Mouse (Mus musculus): ENCODE data around the gene Abcb11. TPM values are rescaled to one million over a fixed set of nuclear protein-coding genes. Genes with fewer than 3 reads are reported as not detected.
A peak's percentile ranks its signal among the peaks of the same experiment; 100 is the strongest.

Abcb11 gene
- polyA plus RNA-seq, 1 experiment from 2014 or later = not detected

DNA sequence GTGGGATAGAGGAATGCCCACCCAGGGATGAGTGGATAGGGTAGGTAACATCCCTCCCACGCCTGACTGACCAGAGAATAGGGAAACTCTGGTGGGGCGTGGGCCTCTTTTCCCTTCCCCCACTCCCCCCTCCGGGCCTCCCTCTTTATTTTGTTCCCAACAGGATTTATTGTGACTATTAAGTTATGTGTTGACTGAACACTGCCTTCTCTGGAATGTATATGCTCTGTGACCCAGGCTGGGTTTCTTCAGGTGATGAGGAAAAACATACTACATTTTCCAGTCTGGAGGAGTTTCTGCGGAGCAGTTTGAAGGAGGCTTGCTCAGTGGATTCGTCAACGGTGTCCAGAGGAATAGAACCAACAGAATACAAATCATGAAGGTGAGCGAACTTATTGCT lies 131.6 kb downstream of the Abcb11 start, which contains the start of gene G6pc2:
G6pc2 (plus strand) TSS at position 301 of the 400 bp plus-strand sequence.
- Histone ChIP-seq H3K9me3 (no peaks in the 10 kb centered on the region), H3K9ac (no peak within 1 kb of the TSS), H3K4me3 (no peak within 1 kb of the TSS), H3K36me3 (no peaks in the 10 kb centered on the region), H3K27me3 (no peaks in the 10 kb centered on the region), H3K4me2 (no peak within 1 kb of the TSS), H3K27ac (no peak within 1 kb of the TSS), H3K4me1 (replicated peaks) (peaks cover 8% of the 10 kb centered on the region; the same call in 1 of the 2 replicates)
- WGBS = 87% methylated on average over 7 of the region's 7 CpGs
- no peak for ATAC-seq (ENCODE audit: low FRiP score)

DNA sequence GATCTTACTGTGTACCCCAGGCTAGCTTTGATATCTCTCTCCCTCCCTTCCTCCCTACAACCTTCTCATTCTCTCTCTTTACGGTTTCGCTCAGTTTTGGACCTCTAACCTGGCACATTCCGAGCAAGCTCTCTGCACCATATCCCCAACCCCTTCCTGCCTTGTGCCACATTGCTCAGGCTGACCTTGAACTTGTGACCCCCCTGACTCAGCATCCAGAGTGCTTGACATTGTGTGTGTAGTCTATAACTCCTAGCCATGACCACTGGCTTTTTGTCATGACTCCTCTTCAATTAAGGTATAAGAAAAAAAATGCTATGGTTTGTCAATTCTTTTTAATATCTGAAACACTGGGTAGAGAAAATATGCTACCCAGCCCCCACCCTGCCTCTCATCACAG lies 132.7 kb downstream of the Abcb11 start:
- H3K27ac ChIP-seq = no peak overlapping the region
- no peak overlapping the region for H3K4me3 ChIP-seq
- peaks cover 10% of the 10 kb centered on the region for H3K4me1 ChIP-seq (replicated peaks)
- no peak overlapping the region for H3K9ac ChIP-seq
- H3K36me3 ChIP-seq = no peaks in the 10 kb centered on the region
- ATAC-seq (ENCODE audit: low FRiP score) = no peak
- H3K27me3 ChIP-seq = no peaks in the 10 kb centered on the region
- no peaks in the 10 kb centered on the region for H3K9me3 ChIP-seq
- no peak overlapping the region for H3K4me2 ChIP-seq
- WGBS = 89% methylated on average over 3 of the region's 3 CpGs

DNA sequence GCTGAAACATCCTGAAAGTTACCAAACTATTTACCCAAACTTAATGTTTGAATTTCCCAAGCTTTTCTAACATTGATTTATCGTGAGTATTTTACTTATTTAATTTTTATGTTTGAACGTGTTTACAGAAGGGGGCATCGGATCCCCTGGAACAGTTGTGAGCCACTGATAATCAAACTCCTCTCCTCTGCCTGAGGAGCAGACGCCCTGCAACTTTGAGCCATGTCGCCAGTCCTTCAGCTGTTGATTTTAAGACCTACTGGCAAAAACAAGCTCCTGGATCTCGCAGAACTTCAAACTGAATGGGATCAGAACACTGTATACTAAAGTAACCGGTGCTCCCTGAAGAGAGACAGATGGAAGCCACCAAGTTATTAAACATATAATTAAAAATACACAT lies 135.9 kb downstream of the Abcb11 start:
- no peak overlapping the region for H3K9ac ChIP-seq
- H3K27ac ChIP-seq = no peak overlapping the region
- peak; percentile 41; the same call in 1 of the 2 replicates for ATAC-seq (ENCODE audit: low FRiP score)
- no peak overlapping the region; the same call in 1 of the 2 replicates for H3K4me3 ChIP-seq
- peak overlapping the region; percentile 22; the same call in 1 of the 2 replicates for H3K4me2 ChIP-seq
- H3K36me3 ChIP-seq = peaks cover under 1% of the 10 kb centered on the region; the same call in 1 of the 2 replicates
- no peaks in the 10 kb centered on the region for H3K9me3 ChIP-seq
- no peaks in the 10 kb centered on the region for H3K27me3 ChIP-seq
- 28% methylated on average over 7 of the region's 7 CpGs for WGBS
- H3K4me1 ChIP-seq (replicated peaks) = peaks cover 10% of the 10 kb centered on the region

DNA sequence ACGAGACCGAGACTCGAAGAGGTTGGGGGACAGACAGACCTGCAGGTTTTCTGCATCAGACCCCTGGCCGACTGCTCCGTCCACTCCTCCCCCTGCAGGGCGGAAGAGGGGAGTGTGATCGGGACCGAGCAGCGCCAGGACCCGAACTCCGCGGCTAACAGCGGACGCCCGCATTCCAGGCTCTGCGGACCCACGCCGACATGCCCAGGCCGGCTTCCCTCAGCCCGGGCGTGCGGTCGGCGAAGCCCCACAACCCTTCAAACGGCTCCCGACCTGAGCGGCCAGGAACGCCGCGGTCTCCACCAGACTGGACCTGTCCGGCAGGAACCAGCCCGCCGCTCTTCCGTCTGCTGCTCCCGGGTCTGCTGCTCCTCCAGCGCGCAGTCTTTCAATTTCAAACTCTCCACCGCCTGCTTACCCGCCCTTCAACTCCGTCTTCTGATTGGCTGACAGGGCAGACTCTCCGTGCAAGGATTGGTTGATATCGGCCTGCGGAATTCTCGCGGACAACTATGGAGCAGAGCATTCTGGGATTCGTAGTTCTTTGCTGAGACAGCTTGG lies 136.5 kb downstream of the Abcb11 start, which contains the start of gene Spc25:
Spc25 (minus strand) TSS at position 404 of the 561 bp plus-strand sequence.
- Histone ChIP-seq H3K9me3 (no peaks in the 10 kb centered on the region), H3K4me2 (peak within 1 kb of the TSS; percentile 95), H3K9ac (peak within 1 kb of the TSS; percentile 79), H3K4me1 (replicated peaks) (peaks cover 10% of the 10 kb centered on the region), H3K27ac (no peak within 1 kb of the TSS), H3K27me3 (no peaks in the 10 kb centered on the region), H3K4me3 (peak within 1 kb of the TSS; percentile 80), H3K36me3 (peaks cover 5% of the 10 kb centered on the region)
- WGBS = 0% methylated on average over 39 of the region's 46 CpGs
- ATAC-seq (ENCODE audit: low FRiP score) = peak; percentile 99

DNA sequence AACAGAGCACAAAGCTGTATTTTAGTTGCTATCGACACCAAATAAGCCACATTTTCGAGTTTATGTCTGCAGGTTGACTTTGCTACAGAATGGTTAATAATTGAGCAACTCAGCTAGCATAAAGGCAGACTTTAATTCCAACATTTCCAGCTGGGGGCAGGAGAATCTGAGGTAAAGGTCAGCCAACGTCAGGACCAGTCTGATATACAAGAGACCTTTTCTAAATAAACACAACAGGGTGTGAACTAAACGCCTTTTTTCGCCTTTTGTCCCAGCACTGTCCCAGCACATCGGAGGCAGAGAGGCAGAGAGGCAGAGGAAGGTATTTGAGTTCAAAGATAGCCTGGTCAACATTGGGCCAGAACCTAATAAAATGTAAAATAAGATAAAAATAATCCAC lies 137.2 kb downstream of the Abcb11 start:
- Histone ChIP-seq H3K36me3 (peaks cover 5% of the 10 kb centered on the region), H3K9ac (peak overlapping the region; percentile 79), H3K27me3 (no peaks in the 10 kb centered on the region), H3K4me3 (peak overlapping the region; percentile 80), H3K4me2 (peak overlapping the region; percentile 95), H3K4me1 (replicated peaks) (peaks cover 10% of the 10 kb centered on the region), H3K27ac (no peak overlapping the region), H3K9me3 (no peaks in the 10 kb centered on the region)
- WGBS = 18% methylated on average over 6 of the region's 6 CpGs
- no peak for ATAC-seq (ENCODE audit: low FRiP score)

DNA sequence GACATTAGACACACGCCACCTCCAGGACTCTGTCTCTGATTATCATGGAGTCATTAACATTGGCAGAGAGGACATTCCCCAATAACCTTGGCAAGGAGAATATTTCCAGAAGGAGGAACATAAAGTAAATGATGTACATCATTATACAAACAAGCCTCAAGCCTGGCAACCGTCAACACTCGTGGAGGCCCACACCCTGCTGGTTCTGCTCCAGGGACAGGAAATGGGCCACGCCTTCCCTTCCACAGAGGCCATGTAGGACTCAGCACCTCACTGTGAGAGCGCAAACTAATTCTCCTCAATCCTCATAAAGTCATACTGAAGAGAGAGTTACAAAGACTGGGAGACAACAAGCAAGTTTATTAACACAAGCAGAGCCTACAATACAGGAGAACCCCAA lies 148.9 kb downstream of the Abcb11 start:
- 91% methylated on average over 5 of the region's 5 CpGs for WGBS
- H3K27ac ChIP-seq = no peak overlapping the region
- no peak for ATAC-seq (ENCODE audit: low FRiP score)
- no peak overlapping the region for H3K4me2 ChIP-seq
- no peaks in the 10 kb centered on the region for H3K4me1 ChIP-seq (replicated peaks)
- H3K4me3 ChIP-seq = no peak overlapping the region
- H3K9ac ChIP-seq = no peak overlapping the region
- H3K36me3 ChIP-seq = peaks cover 9% of the 10 kb centered on the region; the same call in 1 of the 2 replicates
- no peaks in the 10 kb centered on the region for H3K9me3 ChIP-seq
- no peaks in the 10 kb centered on the region for H3K27me3 ChIP-seq

DNA sequence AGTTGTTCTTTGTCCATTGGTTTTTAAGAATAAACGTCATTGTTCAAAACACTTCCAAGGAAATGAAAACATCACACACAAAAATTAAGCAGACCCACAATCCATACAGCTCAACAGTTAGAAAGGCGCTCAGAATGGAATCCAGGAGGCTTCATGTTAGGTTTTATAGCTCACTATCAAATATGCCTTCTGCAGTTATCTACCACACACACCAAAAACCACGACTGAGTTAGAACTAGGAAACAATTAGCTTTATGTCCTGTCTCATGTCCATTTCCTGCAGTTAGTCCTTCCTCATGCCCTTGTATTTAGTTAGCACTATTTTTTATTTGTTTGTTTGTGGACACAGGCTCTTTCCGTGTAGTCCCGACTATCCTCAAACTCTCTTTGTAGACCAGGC lies 151.4 kb downstream of the Abcb11 start:
- H3K4me2 ChIP-seq = no peak overlapping the region
- no peak for ATAC-seq (ENCODE audit: low FRiP score)
- H3K9me3 ChIP-seq = no peaks in the 10 kb centered on the region
- H3K9ac ChIP-seq = no peak overlapping the region
- no peaks in the 10 kb centered on the region for H3K4me1 ChIP-seq (replicated peaks)
- no peak overlapping the region for H3K27ac ChIP-seq
- no peak overlapping the region for H3K4me3 ChIP-seq
- H3K27me3 ChIP-seq = no peaks in the 10 kb centered on the region
- WGBS = 91% methylated on average over 5 of the region's 5 CpGs
- peaks cover 9% of the 10 kb centered on the region; the same call in 1 of the 2 replicates for H3K36me3 ChIP-seq

DNA sequence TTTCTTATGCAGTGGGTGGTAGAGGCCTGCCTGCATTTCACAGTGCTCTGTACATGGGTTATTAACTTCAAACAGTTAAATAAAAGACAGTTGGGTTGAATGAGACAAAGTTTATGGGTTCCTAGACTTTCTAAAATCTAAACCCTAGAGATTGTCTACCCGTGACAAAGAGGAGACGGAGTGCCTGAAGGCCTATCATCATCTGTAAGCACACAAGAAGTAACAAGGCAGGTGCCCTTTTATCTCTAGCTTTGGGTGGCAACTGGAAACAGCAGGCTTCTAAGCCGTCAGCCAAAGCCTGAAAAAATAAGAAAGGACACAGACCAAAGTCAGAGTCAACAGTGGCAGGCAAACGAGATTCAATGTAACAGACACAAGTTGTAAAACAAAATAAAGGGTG lies 153.2 kb downstream of the Abcb11 start:
- Histone ChIP-seq H3K4me2 (no peak overlapping the region), H3K4me1 (replicated peaks) (no peaks in the 10 kb centered on the region), H3K4me3 (no peak overlapping the region), H3K9me3 (no peaks in the 10 kb centered on the region), H3K27ac (no peak overlapping the region), H3K27me3 (no peaks in the 10 kb centered on the region), H3K9ac (no peak overlapping the region), H3K36me3 (peaks cover 9% of the 10 kb centered on the region; the same call in 1 of the 2 replicates)
- 82% methylated on average over 4 of the region's 4 CpGs for WGBS
- no peak for ATAC-seq (ENCODE audit: low FRiP score)

DNA sequence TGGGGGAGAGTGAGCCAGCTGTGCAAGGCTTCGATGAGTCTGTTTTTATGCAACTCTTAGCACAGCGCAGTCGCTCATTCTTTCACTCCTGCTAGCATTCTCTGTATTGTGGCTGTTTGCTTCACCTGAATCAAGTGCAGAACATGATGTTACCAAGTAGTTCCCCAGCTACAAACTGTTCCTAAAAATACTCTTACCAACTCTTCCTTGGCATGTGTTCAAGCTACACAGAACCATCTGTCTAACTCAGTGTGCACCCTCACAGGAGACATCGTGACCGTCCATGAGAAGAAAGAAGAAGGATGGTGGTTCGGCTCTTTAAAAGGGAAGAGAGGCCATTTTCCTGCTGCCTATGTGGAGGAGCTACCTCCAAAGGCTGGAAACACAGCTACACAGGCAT lies 153.7 kb downstream of the Abcb11 start:
- no peaks in the 10 kb centered on the region for H3K4me1 ChIP-seq (replicated peaks)
- H3K4me2 ChIP-seq = no peak overlapping the region
- no peak overlapping the region for H3K27ac ChIP-seq
- ATAC-seq (ENCODE audit: low FRiP score) = no peak
- whole genome bisulfite sequencing = 88% methylated on average over 6 of the region's 6 CpGs
- no peaks in the 10 kb centered on the region for H3K9me3 ChIP-seq
- no peaks in the 10 kb centered on the region for H3K27me3 ChIP-seq
- H3K4me3 ChIP-seq = no peak overlapping the region
- H3K36me3 ChIP-seq = peaks cover 8% of the 10 kb centered on the region; the same call in 1 of the 2 replicates
- no peak overlapping the region for H3K9ac ChIP-seq

Other genes with a start within 250 kb of the Abcb11 start
- 0.71 and 1.1 TPM in 2 replicates for gene Nostrin, start 206.8 kb downstream of the Abcb11 start, polyA plus RNA-seq (2015; fragmentation: Nextera tagmentation; extraction: Ambion mirVana)
- gene Spc25, start 136.4 kb downstream of the Abcb11 start, polyA plus RNA-seq (2015; fragmentation: Nextera tagmentation; extraction: Ambion mirVana) = 44.9 and 50.3 TPM in 2 replicates
- 0.14 and 0.31 TPM in 2 replicates for gene G6pc2, start 131.5 kb downstream of the Abcb11 start, polyA plus RNA-seq (2015; fragmentation: Nextera tagmentation; extraction: Ambion mirVana)
- not detected in 2 replicates for gene Dhrs9, start 37.8 kb upstream of the Abcb11 start, polyA plus RNA-seq (2015; fragmentation: Nextera tagmentation; extraction: Ambion mirVana)
- gene Lrp2, start 243.4 kb upstream of the Abcb11 start, polyA plus RNA-seq (2015; fragmentation: Nextera tagmentation; extraction: Ambion mirVana) = 0.98 and 1.3 TPM in 2 replicates